Mouse (Mus musculus) limb, embryonic 13.5 days (tissue): ENCODE data around the gene Gm49486. TPM values are rescaled to one million over a fixed set of nuclear protein-coding genes. Genes with fewer than 3 reads are reported as not detected.
"Not testable (repeated sequence)": the region's sequence is repeated elsewhere in the genome, so short reads cannot be mapped to it uniquely, and the experiment has no call there.

ENCODE experiments used
- ATAC-seq: fragments of 200-750 bp; cut with Nextera tagmentation; 2 replicates; pipeline ENCODE4 v1.8.0; 2017; ENCODE audit warnings: low read depth, moderate number of reproducible peaks, moderate TSS enrichment; ENCODE audit not compliant: low FRiP score
- H3K27ac ChIP-seq: fragments of 300-500 bp; sonication (generic); 2 replicates; pipeline ENCODE4 v1.5.1; 2015; ENCODE audit warnings: inconsistent platforms, mild to moderate bottlenecking, moderate library complexity
- H3K27me3 ChIP-seq: fragments of 300-500 bp; sonication (generic); 2 replicates; pipeline ENCODE4 v1.6.1; 2015; ENCODE audit warnings: mild to moderate bottlenecking, inconsistent platforms
- H3K36me3 ChIP-seq: fragments of 300-500 bp; sonication (generic); 2 replicates; pipeline ENCODE4 v1.6.1; 2015; ENCODE audit warnings: inconsistent platforms, mild to moderate bottlenecking, moderate library complexity
- H3K4me1 ChIP-seq: fragments of 300-500 bp; sonication (generic); 2 replicates; pipeline ENCODE4 v1.6.1; 2015; ENCODE audit warnings: inconsistent platforms
- H3K4me2 ChIP-seq: fragments of 300-500 bp; sonication (generic); replicated peaks from 2 replicates; pipeline ENCODE4 v1.6.1; 2015; ENCODE audit warnings: inconsistent platforms, mild to moderate bottlenecking, moderate library complexity
- H3K4me3 ChIP-seq: fragments of 300-500 bp; sonication (generic); 2 replicates; pipeline ENCODE4 v1.5.1; 2015; ENCODE audit warnings: moderate library complexity, mild to moderate bottlenecking, inconsistent platforms
- H3K9ac ChIP-seq: fragments of 300-500 bp; sonication (generic); 2 replicates; pipeline ENCODE4 v1.6.1; 2015; ENCODE audit warnings: mild to moderate bottlenecking, inconsistent platforms
- H3K9me3 ChIP-seq: fragments of 300-500 bp; sonication (generic); 2 replicates; pipeline ENCODE4 v1.6.1; 2016; ENCODE audit warnings: inconsistent platforms
- WGBS: fragments of 180-500 bp; shearing (Covaris S2); methylation state at CpG from one replicate; pipeline ENCODE4 v1.1.7; 2015; 5-methylcytosine and 5-hydroxymethylcytosine counted together
- polyA plus RNA-seq: library from polyadenylated mRNA; unstranded; fragments of >200 nt; fragmentation: Nextera tagmentation; extraction: Ambion mirVana; gene quantifications from 2 replicates; pipeline ENCODE4 v1.2.1, GENCODE M21; 2015

Gm49486 gene
- polyA plus RNA-seq, 1 experiment from 2014 or later, result 1.4 TPM

DNA sequence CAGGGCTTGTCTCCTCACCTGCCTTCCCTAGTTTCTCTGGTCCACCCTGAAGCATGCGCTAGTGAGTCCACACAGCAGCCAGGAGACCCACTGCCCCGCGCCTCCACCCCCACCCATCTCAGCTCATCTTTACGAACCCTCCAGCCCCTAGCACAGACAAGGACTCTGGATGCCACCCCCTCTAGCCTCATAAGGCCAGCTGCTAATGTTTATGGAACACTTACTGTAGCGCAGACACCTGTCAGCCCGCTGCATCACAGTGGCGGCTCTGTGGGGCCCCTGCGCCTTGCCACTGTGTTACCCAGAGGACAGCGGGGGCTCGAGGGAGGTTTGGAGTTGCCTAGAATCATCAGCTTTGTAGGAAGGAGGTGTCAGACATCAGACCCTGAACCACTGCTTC lies 26.6 kb upstream of the Gm49486 start:
- peaks cover 6% of the 10 kb centered on the region; the same call in 1 of the 2 replicates for H3K27me3 ChIP-seq
- H3K4me3 ChIP-seq, result no peak overlapping the region
- 33% methylated on average over 10 of the region's 10 CpGs for WGBS
- ATAC-seq, result peak; percentile 16
- H3K4me2 ChIP-seq, result no peak overlapping the region
- H3K9me3 ChIP-seq, result no peaks in the 10 kb centered on the region
- no peak overlapping the region for H3K27ac ChIP-seq
- H3K36me3 ChIP-seq, result no peaks in the 10 kb centered on the region
- peak overlapping the region; percentile 31; the same call in 1 of the 2 replicates for H3K9ac ChIP-seq
- peaks cover 26% of the 10 kb centered on the region for H3K4me1 ChIP-seq

GRCm38 (mm10) chr15:79208211-79208610 lies 21.0 kb upstream of the Gm49486 start:
- no peak overlapping the region for H3K4me3 ChIP-seq
- H3K9ac ChIP-seq, result no peak overlapping the region
- 72% methylated on average over 6 of the region's 6 CpGs for WGBS
- no peak overlapping the region for H3K27ac ChIP-seq
- no peak for ATAC-seq
- H3K36me3 ChIP-seq, result no peaks in the 10 kb centered on the region
- no peaks in the 10 kb centered on the region for H3K27me3 ChIP-seq
- no peak overlapping the region for H3K4me2 ChIP-seq
- no peaks in the 10 kb centered on the region for H3K9me3 ChIP-seq
- H3K4me1 ChIP-seq, result no peaks in the 10 kb centered on the region

DNA sequence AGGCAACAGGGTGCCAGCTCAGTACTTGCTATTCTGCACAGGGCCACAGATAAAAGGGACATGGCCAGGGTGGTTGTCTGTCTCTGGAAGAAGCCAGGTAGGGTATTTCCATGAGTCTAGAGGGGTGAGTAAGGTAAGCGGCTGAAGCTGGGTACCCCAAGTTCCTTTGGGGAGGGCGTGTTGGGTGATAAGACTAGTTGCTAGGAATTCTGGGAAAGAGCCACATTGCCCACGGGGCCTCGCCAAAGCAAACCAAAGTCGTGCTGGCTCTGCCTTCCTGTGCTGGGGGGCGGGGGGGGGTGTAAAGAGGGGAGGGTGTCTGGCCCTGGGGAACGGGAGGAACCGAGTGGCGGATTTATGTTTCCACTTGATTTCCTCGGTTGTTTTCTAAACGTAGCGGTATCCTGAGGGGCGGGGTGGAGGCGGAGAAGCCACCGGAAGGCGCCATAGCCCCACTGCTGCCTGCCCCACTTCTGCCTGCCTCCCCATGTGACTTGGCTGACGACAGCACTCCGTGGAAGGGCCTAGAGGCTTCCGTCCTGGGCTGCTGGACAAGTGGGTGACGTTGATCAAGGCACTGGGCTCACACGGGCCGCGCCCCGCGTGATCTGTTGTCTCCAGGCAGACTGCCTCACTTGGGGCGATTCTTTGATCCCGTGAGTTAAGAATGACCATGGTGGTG lies 20.3 kb upstream of the Gm49486 start:
- no peak overlapping the region for H3K4me3 ChIP-seq
- WGBS, result 73% methylated on average over 27 of the region's 27 CpGs
- no peak overlapping the region for H3K27ac ChIP-seq
- no peak for ATAC-seq
- no peak overlapping the region for H3K4me2 ChIP-seq
- no peak overlapping the region for H3K9ac ChIP-seq
- no peaks in the 10 kb centered on the region for H3K4me1 ChIP-seq
- H3K36me3 ChIP-seq, result no peaks in the 10 kb centered on the region
- no peaks in the 10 kb centered on the region for H3K9me3 ChIP-seq
- H3K27me3 ChIP-seq, result no peaks in the 10 kb centered on the region

GRCm38 (mm10) chr15:79210357-79210756 lies 18.8 kb upstream of the Gm49486 start:
- no peaks in the 10 kb centered on the region for H3K27me3 ChIP-seq
- no peak for ATAC-seq
- no peak overlapping the region for H3K27ac ChIP-seq
- no peak overlapping the region for H3K9ac ChIP-seq
- H3K4me2 ChIP-seq, result no peak overlapping the region
- no peaks in the 10 kb centered on the region for H3K9me3 ChIP-seq
- H3K36me3 ChIP-seq, result no peaks in the 10 kb centered on the region
- H3K4me3 ChIP-seq, result no peak overlapping the region
- WGBS, result 77% methylated on average over 2 of the region's 2 CpGs
- no peaks in the 10 kb centered on the region for H3K4me1 ChIP-seq

- 85% methylated on average over 26 of the region's 26 CpGs for WGBS
- H3K9me3 ChIP-seq, result no peaks in the 10 kb centered on the region
- no peak overlapping the region for H3K4me3 ChIP-seq
- no peak overlapping the region for H3K4me2 ChIP-seq
- H3K27ac ChIP-seq, result no peak overlapping the region
- H3K9ac ChIP-seq, result no peak overlapping the region
- no peaks in the 10 kb centered on the region for H3K27me3 ChIP-seq
- ATAC-seq, result no peak
- no peaks in the 10 kb centered on the region for H3K4me1 ChIP-seq
- H3K36me3 ChIP-seq, result no peaks in the 10 kb centered on the region
These were observed 16.3 kb upstream of the Gm49486 start for GRCm38 (mm10) chr15:79212750-79213446.

DNA sequence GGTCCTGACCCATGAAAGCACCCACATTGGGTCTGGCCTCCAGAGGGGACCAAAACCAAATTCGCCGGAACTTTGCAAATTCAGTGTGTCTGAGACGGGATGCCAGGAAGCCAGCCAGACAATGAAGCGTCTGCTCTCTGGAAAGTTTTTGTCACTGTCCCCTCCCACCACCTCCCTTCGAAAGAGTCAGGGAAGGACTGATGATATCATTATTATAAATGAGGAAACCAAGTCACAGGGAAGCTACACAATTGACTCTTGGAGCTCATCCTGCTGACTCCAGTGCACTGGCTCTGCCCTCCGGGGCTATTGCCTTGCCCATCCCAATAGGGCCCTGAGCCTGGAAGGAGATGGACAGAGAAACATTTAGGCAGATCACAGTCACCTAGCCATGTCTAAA lies 15.6 kb upstream of the Gm49486 start:
- H3K4me3 ChIP-seq, result no peak overlapping the region
- WGBS, result 79% methylated on average over 6 of the region's 6 CpGs
- H3K36me3 ChIP-seq, result no peaks in the 10 kb centered on the region
- H3K4me2 ChIP-seq, result no peak overlapping the region
- ATAC-seq, result no peak
- H3K9me3 ChIP-seq, result no peaks in the 10 kb centered on the region
- no peaks in the 10 kb centered on the region for H3K4me1 ChIP-seq
- no peaks in the 10 kb centered on the region for H3K27me3 ChIP-seq
- H3K27ac ChIP-seq, result no peak overlapping the region
- no peak overlapping the region for H3K9ac ChIP-seq

GRCm38 (mm10) chr15:79216191-79216590 lies 13.0 kb upstream of the Gm49486 start:
- Histone ChIP-seq H3K4me3 (no peak overlapping the region), H3K4me2 (no peak overlapping the region), H3K9me3 (no peaks in the 10 kb centered on the region), H3K9ac (no peak overlapping the region), H3K36me3 (no peaks in the 10 kb centered on the region), H3K27ac (no peak overlapping the region), H3K27me3 (no peaks in the 10 kb centered on the region), H3K4me1 (no peaks in the 10 kb centered on the region)
- 67% methylated on average over 3 of the region's 3 CpGs for WGBS
- no peak for ATAC-seq

GRCm38 (mm10) chr15:79219572-79219971 lies 9.6 kb upstream of the Gm49486 start:
- Histone ChIP-seq H3K27ac (no peak overlapping the region), H3K9me3 (no peaks in the 10 kb centered on the region), H3K4me3 (no peak overlapping the region), H3K27me3 (0 out of 2 replicates have a peak, but pooled peaks cover 5% of the 10 kb centered on the region), H3K9ac (no peak overlapping the region), H3K36me3 (no peaks in the 10 kb centered on the region), H3K4me1 (0 out of 2 replicates have a peak, but pooled peaks cover 2% of the 10 kb centered on the region), H3K4me2 (no peak overlapping the region)
- WGBS, result 0% methylated on average over 1 of the region's 1 CpGs
- ATAC-seq, result no peak

- H3K4me2 ChIP-seq, result no peak overlapping the region
- no peaks in the 10 kb centered on the region for H3K36me3 ChIP-seq
- 13% methylated on average over 5 of the region's 5 CpGs for WGBS
- H3K27me3 ChIP-seq, result 0 out of 2 replicates have a peak, but pooled peaks cover 5% of the 10 kb centered on the region
- no peaks in the 10 kb centered on the region for H3K9me3 ChIP-seq
- no peak overlapping the region for H3K4me3 ChIP-seq
- peaks cover 8% of the 10 kb centered on the region for H3K4me1 ChIP-seq
- no peak overlapping the region for H3K27ac ChIP-seq
- no peak overlapping the region for H3K9ac ChIP-seq
- ATAC-seq, result no peak
These were observed 5.5 kb upstream of the Gm49486 start for GRCm38 (mm10) chr15:79223641-79224040.

GRCm38 (mm10) chr15:79224685-79225084 lies 4.5 kb upstream of the Gm49486 start:
- ATAC-seq, result peak; percentile 30; the same call in 1 of the 2 replicates
- Histone ChIP-seq H3K9ac (no peak overlapping the region), H3K4me3 (no peak overlapping the region), H3K36me3 (no peaks in the 10 kb centered on the region), H3K4me2 (no peak overlapping the region), H3K4me1 (peaks cover 11% of the 10 kb centered on the region), H3K27ac (no peak overlapping the region), H3K27me3 (0 out of 2 replicates have a peak, but pooled peaks cover 5% of the 10 kb centered on the region), H3K9me3 (no peaks in the 10 kb centered on the region)
- WGBS, result 11% methylated on average over 5 of the region's 5 CpGs

DNA sequence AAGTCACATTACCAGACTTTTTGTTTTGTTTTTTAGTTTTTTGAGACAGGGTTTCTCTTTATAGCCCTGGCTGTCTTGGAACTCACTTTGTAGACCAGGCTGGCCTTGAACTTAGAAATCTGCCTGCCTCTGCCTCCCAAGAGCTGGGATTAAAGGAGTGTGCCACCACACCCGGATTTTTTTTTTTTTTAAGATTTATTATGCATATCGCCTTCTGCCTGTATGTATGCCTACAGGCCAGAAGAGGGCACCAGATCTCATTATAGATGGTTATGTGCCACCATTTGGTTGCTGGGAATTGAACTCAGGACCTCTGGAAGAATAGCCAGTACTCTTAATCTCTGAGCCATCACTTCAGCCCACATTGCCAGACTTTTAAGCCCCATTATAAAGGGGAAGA lies 3.4 kb upstream of the Gm49486 start:
- WGBS, result 69% methylated on average over 2 of the region's 2 CpGs
- H3K27ac ChIP-seq, H3K4me3 ChIP-seq, H3K36me3 ChIP-seq, H3K9me3 ChIP-seq, H3K9ac ChIP-seq, H3K27me3 ChIP-seq, ATAC-seq, H3K4me2 ChIP-seq: not testable (repeated sequence)
- H3K4me1 ChIP-seq, result peaks cover 20% of the 10 kb centered on the region

DNA sequence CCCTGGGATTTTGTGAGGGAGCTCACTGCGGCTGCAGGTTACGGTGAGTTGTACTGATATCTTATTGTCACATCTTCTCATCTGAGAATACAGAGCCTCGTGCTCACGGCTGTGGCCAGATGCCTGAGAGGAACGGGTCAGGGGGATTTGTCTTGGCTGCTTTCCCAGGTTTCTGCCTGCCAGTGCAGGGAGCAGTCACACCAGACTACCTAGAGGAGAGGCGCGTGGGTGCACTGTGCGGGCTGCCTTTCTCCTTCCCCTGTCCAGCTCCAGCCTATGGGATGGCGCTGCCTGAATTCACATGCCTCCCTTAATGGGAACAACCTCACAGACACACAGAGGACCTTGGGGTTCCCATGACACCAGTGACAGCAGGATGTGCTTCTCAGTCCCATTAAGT lies 6.1 kb downstream of the Gm49486 start:
- no peak overlapping the region for H3K9ac ChIP-seq
- WGBS, result 80% methylated on average over 9 of the region's 9 CpGs
- ATAC-seq, result no peak

More for the DNA sequence above, 6.1 kb downstream of the Gm49486 start:
- Histone ChIP-seq H3K9me3 (no peaks in the 10 kb centered on the region), H3K4me1 (peaks cover 3% of the 10 kb centered on the region; the same call in 1 of the 2 replicates), H3K27ac (no peak overlapping the region), H3K36me3 (peaks cover 78% of the 10 kb centered on the region), H3K4me3 (no peak overlapping the region), H3K4me2 (no peak overlapping the region), H3K27me3 (no peaks in the 10 kb centered on the region)
